11 mouse cellular contexts compared by ENCODE assay signal in the genomic region with DNA sequence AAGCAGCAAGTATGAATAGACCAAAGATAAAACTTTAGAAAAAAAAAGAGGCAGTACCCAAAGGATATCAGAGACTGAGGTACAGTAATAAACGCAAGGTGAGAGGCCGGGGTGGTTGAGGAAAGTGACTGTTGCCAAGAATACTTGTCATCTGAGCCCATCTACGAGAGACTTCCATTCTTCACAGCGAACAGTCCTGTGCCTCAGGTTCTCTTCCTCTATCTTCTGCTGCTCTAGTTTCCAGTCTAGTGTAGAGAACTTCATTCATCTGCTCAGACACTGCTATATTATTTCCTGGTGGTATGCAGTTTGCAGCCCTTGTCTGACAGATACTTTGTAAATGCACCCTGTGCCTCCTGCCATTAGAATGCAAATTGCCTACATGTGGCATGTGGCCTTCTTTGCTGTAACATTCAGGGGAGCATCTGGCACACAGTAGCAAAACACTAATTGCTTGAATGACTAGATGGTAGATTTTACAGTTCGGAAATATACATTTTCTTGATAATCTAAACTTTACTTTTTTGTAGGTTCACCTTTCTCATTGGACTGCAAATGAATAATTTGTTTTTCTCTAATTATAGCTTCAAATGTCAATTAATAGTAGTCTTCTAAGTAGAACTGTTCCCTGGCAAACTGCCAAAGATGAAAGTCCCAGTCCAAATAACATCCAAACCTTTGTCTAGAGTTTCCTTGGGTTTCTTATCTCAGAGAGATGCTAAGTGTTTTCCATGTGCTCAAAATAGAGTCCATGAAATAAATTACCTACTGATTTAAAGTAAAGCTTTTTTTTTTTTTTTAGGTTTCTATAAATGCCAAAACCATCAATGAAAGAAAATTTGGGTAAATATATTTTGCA. TPM values are rescaled to one million over a fixed set of nuclear protein-coding genes. Genes with fewer than 3 reads are reported as not detected.
A peak's percentile ranks its signal among the peaks of the same experiment; 100 is the strongest.
DNase-seq lines count a peak whose midpoint lies in the region; ATAC-seq and TF ChIP-seq lines count a peak whose summit lies in the region.
"Had no signal": no experiment of that assay in that cellular context is flagged by ENCODE, and none has a peak within 500 bp of the region (broad histone marks: within the 10 kb centered on the region; RNA-seq: fewer than 3 reads in every experiment).

No protein-coding gene starts in this region.

- H3K9me3 ChIP-seq in ES-Bruce4 (replicated peaks; ENCODE audit: control insufficient read depth, insufficient read depth, low read length, poor library complexity, severe bottlenecking) = peaks cover 14% of the 10 kb centered on the region
- H3K9me3 ChIP-seq in forebrain, embryonic 12.5 days = no peaks in the 10 kb centered on the region
- H3K9me3 ChIP-seq: limb, embryonic 13.5 days had no signal

- H3K4me3 ChIP-seq in ES-Bruce4 (ENCODE audit: low read depth, low read length) = no peak overlapping the region
- H3K4me3 ChIP-seq in forebrain, embryonic 12.5 days (replicated peaks) = no peak overlapping the region
- H3K4me3 ChIP-seq: limb, embryonic 13.5 days had no signal

- peak; percentile 79 for ATAC-seq in forebrain, embryonic 12.5 days (ENCODE audit: low FRiP score)
- ATAC-seq: activated CD4-positive, CD25-positive, alpha-beta regulatory T cell, adult 4 months had no signal

- no peaks in the 10 kb centered on the region for H3K27me3 ChIP-seq in ES-Bruce4 (ENCODE audit: control insufficient read depth, insufficient read depth, low read length, poor library complexity, severe bottlenecking)
- H3K27me3 ChIP-seq in forebrain, embryonic 12.5 days = no peaks in the 10 kb centered on the region

- peak overlapping the region; percentile 25 for H3K27ac ChIP-seq in ES-Bruce4 (ENCODE audit: insufficient read depth, low read length)
- H3K27ac ChIP-seq in forebrain, embryonic 12.5 days = no peak overlapping the region
- H3K27ac ChIP-seq: limb, embryonic 13.5 days; stomach, postnatal 0 days had no signal

- no peak overlapping the region for H3K9ac ChIP-seq in ES-Bruce4 (ENCODE audit: low read depth, poor library complexity, severe bottlenecking)
- H3K9ac ChIP-seq in forebrain, embryonic 12.5 days = no peak overlapping the region
- H3K9ac ChIP-seq: limb, embryonic 13.5 days had no signal

- no peaks in the 10 kb centered on the region for H3K36me3 ChIP-seq in ES-Bruce4 (ENCODE audit: control insufficient read depth, insufficient read depth, low read length, poor library complexity, severe bottlenecking)
- no peaks in the 10 kb centered on the region for H3K36me3 ChIP-seq in forebrain, embryonic 12.5 days (replicated peaks)
- H3K36me3 ChIP-seq: limb, embryonic 13.5 days had no signal

- TF ChIP-seq POLR2A in ES-Bruce4 (IDR thresholded peaks at IDR 0.05; ENCODE audit: insufficient read depth, low read length) = no peak

- no peak for TF ChIP-seq EP300 in ES-Bruce4 (IDR thresholded peaks at IDR 0.05; ENCODE audit: insufficient read depth, low read depth, low read length)

- H3K4me2 ChIP-seq in forebrain, embryonic 12.5 days = no peak overlapping the region
- H3K4me2 ChIP-seq: limb, embryonic 13.5 days had no signal

- DNase-seq in kidney, postnatal 10 days = peak; percentile 11
- DNase-seq in kidney, adult 11 months = no peak
- peak; percentile 15 for DNase-seq in lung, postnatal 10 days
- no peak for DNase-seq in layer of hippocampus, postnatal 14 days (ENCODE audit: low spot score in 2 of 2)
- no peak for DNase-seq in frontal cortex, postnatal 36 days (ENCODE audit: low spot score in 2 of 2)
- DNase-seq: layer of hippocampus, adult 9-11 months had no signal

- WGBS in forebrain, embryonic 12.5 days = 72% methylated on average over 5 of the region's 5 CpGs

- no peak for TF ChIP-seq CTCF in ES-Bruce4 (IDR thresholded peaks at IDR 0.05; ENCODE audit: low read depth, low read length)

- H3K4me1 ChIP-seq in ES-Bruce4 (ENCODE audit: control insufficient read depth, insufficient read depth, low read length) = no peaks in the 10 kb centered on the region
- peaks cover 4% of the 10 kb centered on the region; the same call in 1 of the 2 replicates for H3K4me1 ChIP-seq in forebrain, embryonic 12.5 days
- H3K4me1 ChIP-seq: limb, embryonic 13.5 days had no signal

RNA-seq across cellular contexts. Expression of a gene that starts 5.0 kb away (rescaled TPM):
- 31.0 and 32.4 TPM in 2 replicates for polyA plus RNA-seq in ES-Bruce4 (2011; ENCODE audit: insufficient read depth, insufficient read length, low read depth, missing spikeins)
- polyA plus RNA-seq in forebrain, embryonic 12.5 days (2016; fragmentation: Nextera tagmentation; extraction: Ambion mirVana) = 18.5 and 22.7 TPM in 2 replicates
- total RNA-seq in layer of hippocampus, postnatal 14 days (2021) = 10 to 100 TPM; 37.9 to 38.2 TPM

RNA-seq across cellular contexts. Expression of a gene that starts 23.8 kb away (rescaled TPM):
- polyA plus RNA-seq in ES-Bruce4 (2011; ENCODE audit: insufficient read depth, insufficient read length, low read depth, missing spikeins) = 31.4 TPM in 2 replicates
- polyA plus RNA-seq in forebrain, embryonic 12.5 days (2016; fragmentation: Nextera tagmentation; extraction: Ambion mirVana) = 30.1 and 32.5 TPM in 2 replicates
- 1 to 10 TPM; 6.2 to 7.5 TPM for total RNA-seq in layer of hippocampus, postnatal 14 days (2021)

Comparison
In these comparisons a context has a peak if more than half of its experiments do, and no peak if none do; other contexts are left out.
1. DNase-seq: peak in kidney, postnatal 10 days (single experiment) and lung, postnatal 10 days (single experiment); none in kidney, adult 11 months (single experiment), layer of hippocampus, postnatal 14 days (0 of 2) and frontal cortex, postnatal 36 days (0 of 2).